Mouse (Mus musculus) forebrain, embryonic 16.5 days (tissue): Measurements from ENCODE around the gene Sned1. TPM values are rescaled to one million over a fixed set of nuclear protein-coding genes. Genes with fewer than 3 reads are reported as not detected.

Source experiments
- ATAC-seq: fragments of 200-750 bp; cut with Nextera tagmentation; 2 replicates; pipeline ENCODE4 v1.8.0; 2017; ENCODE audit warnings: mild to moderate bottlenecking, moderate library complexity
- H3K27ac ChIP-seq: fragments of 300-500 bp; sonication (generic); 2 replicates; pipeline ENCODE4 v1.5.1; 2014; ENCODE audit warnings: low read length, control low read depth
- H3K27me3 ChIP-seq: fragments of 300-500 bp; sonication (generic); replicated peaks from 2 replicates; pipeline ENCODE4 v1.6.1; 2014; ENCODE audit warnings: low read length; ENCODE audit not compliant: control insufficient read depth, insufficient read depth
- H3K36me3 ChIP-seq: fragments of 300-500 bp; sonication (generic); 2 replicates; pipeline ENCODE4 v1.6.1; 2014; ENCODE audit not compliant: control insufficient read depth, insufficient read depth
- H3K4me1 ChIP-seq: fragments of 300-500 bp; sonication (generic); replicated peaks from 2 replicates; pipeline ENCODE4 v1.6.1; 2014; ENCODE audit warnings: low read length; ENCODE audit not compliant: control insufficient read depth, insufficient read depth
- H3K4me2 ChIP-seq: fragments of 300-500 bp; sonication (generic); 2 replicates; pipeline ENCODE4 v1.6.1; 2014; ENCODE audit warnings: mild to moderate bottlenecking, low read length, control low read depth
- H3K4me3 ChIP-seq: fragments of 300-500 bp; sonication (generic); replicated peaks from 2 replicates; pipeline ENCODE4 v1.5.1; 2014; ENCODE audit warnings: mild to moderate bottlenecking, low read length, control low read depth
- H3K9ac ChIP-seq: fragments of 300-500 bp; sonication (generic); replicated peaks from 2 replicates; pipeline ENCODE4 v1.6.1; 2014; ENCODE audit warnings: low read depth, low read length, control low read depth
- H3K9me3 ChIP-seq: fragments of 300-500 bp; sonication (generic); 2 replicates; pipeline ENCODE4 v1.6.1; 2016; ENCODE audit warnings: low read length; ENCODE audit not compliant: control insufficient read depth
- WGBS: fragments of 180-500 bp; shearing (Covaris S2); extraction: QIAGEN DNeasy Blood & Tissue Kit; methylation state at CpG from one replicate; pipeline ENCODE4 v1.1.7; 2014; 5-methylcytosine and 5-hydroxymethylcytosine counted together
- microRNA-seq: library from miRNA; unstranded; fragments of <30 nt; microRNA quantifications from one replicate; pipeline ENCODE4, GENCODE M21; 2017
- polyA plus RNA-seq: library from polyadenylated mRNA; unstranded; fragments of >200 nt; fragmentation: Nextera tagmentation; extraction: Ambion mirVana; gene quantifications from 2 replicates; pipeline ENCODE4 v1.2.1, GENCODE M21; 2015

Sned1 gene
- polyA plus RNA-seq, 1 experiment from 2014 or later = 4.2 TPM

- Histone ChIP-seq H3K9me3 (no peaks in the 10 kb centered on the region), H3K27ac (no peak overlapping the region), H3K9ac (no peak overlapping the region), H3K27me3 (no peaks in the 10 kb centered on the region), H3K4me3 (no peak overlapping the region), H3K36me3 (peaks cover 2% of the 10 kb centered on the region; the same call in 1 of the 2 replicates), H3K4me1 (no peaks in the 10 kb centered on the region), H3K4me2 (no peak overlapping the region)
- ATAC-seq = no peak
- 94% methylated on average over 3 of the region's 3 CpGs for WGBS
Observed at GRCm38 (mm10) chr1:93326446-93326845, 90.8 kb downstream of the Sned1 start.

GRCm38 (mm10) chr1:93334621-93335020, 99.0 kb downstream of the Sned1 start:
- Histone ChIP-seq H3K9me3 (no peaks in the 10 kb centered on the region), H3K27me3 (no peaks in the 10 kb centered on the region), H3K27ac (no peak overlapping the region), H3K9ac (no peak overlapping the region), H3K36me3 (no peaks in the 10 kb centered on the region), H3K4me2 (no peak overlapping the region), H3K4me3 (no peak overlapping the region), H3K4me1 (no peaks in the 10 kb centered on the region)
- WGBS = 83% methylated on average over 2 of the region's 2 CpGs
- no peak for ATAC-seq

- peaks cover 17% of the 10 kb centered on the region for H3K4me1 ChIP-seq
- H3K27ac ChIP-seq = peak within 1 kb of the TSS; percentile 50
- H3K4me3 ChIP-seq = peak within 1 kb of the TSS; percentile 61
- no peaks in the 10 kb centered on the region for H3K9me3 ChIP-seq
- H3K27me3 ChIP-seq = no peaks in the 10 kb centered on the region
- peak within 1 kb of the TSS; percentile 80 for H3K9ac ChIP-seq
- H3K36me3 ChIP-seq = 0 out of 2 replicates have a peak, but pooled peaks cover 2% of the 10 kb centered on the region
- peak; percentile 96 for ATAC-seq
- H3K4me2 ChIP-seq = peak within 1 kb of the TSS; percentile 92
- WGBS = under 1% methylated on average over 63 of the region's 63 CpGs
Observed at GRCm38 (mm10) chr1:93342648-93343503, 107.2 kb downstream of the Sned1 start, which contains the start of the genes Ppp1r7 and Pask. Gene Ppp1r7 (plus strand): TSS chr1:93342854. Gene Pask (minus strand): TSS chr1:93343482.

DNA sequence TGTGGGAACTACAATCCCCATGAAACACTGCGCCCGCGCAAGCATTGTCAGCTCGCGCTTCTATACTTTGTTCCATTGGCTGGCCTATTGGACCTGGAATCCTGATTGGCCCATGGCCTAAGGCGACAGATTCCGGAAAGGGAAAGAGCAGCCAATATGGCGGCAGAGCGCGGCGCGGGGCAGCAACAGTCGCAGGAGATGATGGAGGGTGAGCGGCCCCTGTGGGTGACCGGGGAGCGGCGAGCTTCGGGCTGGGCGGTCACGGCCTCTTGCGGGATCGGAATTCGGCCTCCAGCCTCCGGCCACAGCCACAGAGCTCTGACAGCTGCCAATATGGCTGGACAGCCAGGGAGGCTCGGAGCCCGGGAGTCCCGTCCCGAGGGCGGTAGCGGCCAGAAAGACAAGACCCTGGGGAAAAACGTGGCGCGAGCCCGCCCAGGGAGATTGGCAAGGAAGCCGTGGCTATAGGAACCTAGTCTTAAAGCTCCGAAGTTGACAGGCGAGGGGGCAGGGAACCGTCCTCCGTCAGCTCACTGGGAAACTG, 107.9 kb downstream of the Sned1 start:
- Histone ChIP-seq H3K36me3 (0 out of 2 replicates have a peak, but pooled peaks cover 2% of the 10 kb centered on the region), H3K4me3 (peak overlapping the region; percentile 61), H3K9ac (peak overlapping the region; percentile 80), H3K4me2 (peak overlapping the region; percentile 92), H3K4me1 (peaks cover 17% of the 10 kb centered on the region), H3K27ac (peak overlapping the region; percentile 26; the same call in 1 of the 2 replicates), H3K27me3 (no peaks in the 10 kb centered on the region), H3K9me3 (no peaks in the 10 kb centered on the region)
- under 1% methylated on average over 39 of the region's 39 CpGs for WGBS
- ATAC-seq = peak; percentile 98

- WGBS = 89% methylated on average over 5 of the region's 5 CpGs
- Histone ChIP-seq H3K4me1 (peaks cover 10% of the 10 kb centered on the region), H3K4me3 (no peak overlapping the region), H3K9ac (no peak overlapping the region), H3K27me3 (no peaks in the 10 kb centered on the region), H3K4me2 (no peak overlapping the region), H3K27ac (no peak overlapping the region), H3K36me3 (peaks cover 9% of the 10 kb centered on the region), H3K9me3 (no peaks in the 10 kb centered on the region)
- no peak for ATAC-seq
Observed at GRCm38 (mm10) chr1:93347176-93347575, 111.5 kb downstream of the Sned1 start.

GRCm38 (mm10) chr1:93349701-93350100, 114.1 kb downstream of the Sned1 start:
- Histone ChIP-seq H3K4me2 (no peak overlapping the region), H3K27me3 (no peaks in the 10 kb centered on the region), H3K4me3 (no peak overlapping the region), H3K9me3 (no peaks in the 10 kb centered on the region), H3K27ac (no peak overlapping the region), H3K9ac (no peak overlapping the region), H3K4me1 (0 out of 2 replicates have a peak, but pooled peaks cover 4% of the 10 kb centered on the region), H3K36me3 (peaks cover 9% of the 10 kb centered on the region)
- 68% methylated on average over 4 of the region's 4 CpGs for WGBS
- no peak for ATAC-seq

Small RNAs within 50 kb of the gene (microRNA-seq; reads per million reads assigned to microRNA genes)
- gene Mir6901 = not detected
- 0.62 reads per million for gene Mir6902

Other genes starting within 250 kb of the Sned1 start
- gene Aqp12, start 229.5 kb upstream of the Sned1 start, polyA plus RNA-seq = not detected in 2 replicates
- gene Kif1a, start 133.9 kb upstream of the Sned1 start, polyA plus RNA-seq = 322 and 396 TPM in 2 replicates
- gene Agxt, start 100.6 kb upstream of the Sned1 start, polyA plus RNA-seq = not detected in 2 replicates
- 0.17 and 0.19 TPM in 2 replicates for gene 2310007B03Rik, start 74.9 kb upstream of the Sned1 start, polyA plus RNA-seq
- gene Crocc2, start 67.1 kb upstream of the Sned1 start, polyA plus RNA-seq = 0.30 and 0.31 TPM in 2 replicates
- 34.2 and 38.4 TPM in 2 replicates for gene Mterf4, start 70.1 kb downstream of the Sned1 start, polyA plus RNA-seq
- gene Ppp1r7, start 107.0 kb downstream of the Sned1 start, polyA plus RNA-seq = 61.1 and 62.7 TPM in 2 replicates
- 9.3 and 9.5 TPM in 2 replicates for gene Pask, start 107.6 kb downstream of the Sned1 start, polyA plus RNA-seq
- 0.39 TPM in 1 of 2 replicates, not detected in the other for gene Ano7, start 138.1 kb downstream of the Sned1 start, polyA plus RNA-seq
- gene Hdlbp, start 243.0 kb downstream of the Sned1 start, polyA plus RNA-seq = 61.6 and 62.8 TPM in 2 replicates